Mouse (Mus musculus) B cell, adult 2 months (primary cell): Measurements from ENCODE around the gene Gm13124.
"Not testable (repeated sequence)": the region's sequence is repeated elsewhere in the genome, so short reads cannot be mapped to it uniquely, and the experiment has no call there.

Source experiments
- DNase-seq, 2 experiments: peaks; one replicate each; pipeline ENCODE4 v3.0.0; 2022

Gm13124 gene

GRCm38 (mm10) chr4:144565034-144565433 lies at the start of gene Gm13124:
Gm13124 (minus strand) TSS chr4:144565134.
- no peak for DNase-seq

- no peak for DNase-seq
Measured at GRCm38 (mm10) chr4:144614586-144614985, 49.7 kb upstream of the Gm13124 start.

DNA sequence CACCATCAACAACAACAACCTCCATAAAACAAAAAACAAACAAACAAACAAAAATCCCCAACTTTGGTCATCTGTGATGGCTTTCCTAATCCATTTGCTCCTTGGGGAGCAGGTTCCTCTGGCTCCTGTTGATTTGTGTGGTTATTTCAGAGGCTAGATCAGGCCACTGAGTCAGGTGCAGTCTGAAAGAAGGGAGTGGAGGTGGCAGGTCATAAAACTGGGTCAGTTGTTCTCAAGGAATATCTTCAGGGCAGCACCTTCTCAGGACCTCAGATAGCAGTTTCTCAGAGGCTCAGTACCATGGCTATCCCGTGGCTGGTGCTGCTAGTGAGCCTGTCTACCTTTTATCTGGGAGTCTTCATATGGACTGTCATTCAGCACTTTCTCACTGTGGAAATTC lies 48.5 kb upstream of the Gm13124 start, which contains the start of gene Aadacl4:
TSS of gene Aadacl4 (plus strand) at position 301 of the 400 bp plus-strand sequence.
- no peak for DNase-seq

DNA sequence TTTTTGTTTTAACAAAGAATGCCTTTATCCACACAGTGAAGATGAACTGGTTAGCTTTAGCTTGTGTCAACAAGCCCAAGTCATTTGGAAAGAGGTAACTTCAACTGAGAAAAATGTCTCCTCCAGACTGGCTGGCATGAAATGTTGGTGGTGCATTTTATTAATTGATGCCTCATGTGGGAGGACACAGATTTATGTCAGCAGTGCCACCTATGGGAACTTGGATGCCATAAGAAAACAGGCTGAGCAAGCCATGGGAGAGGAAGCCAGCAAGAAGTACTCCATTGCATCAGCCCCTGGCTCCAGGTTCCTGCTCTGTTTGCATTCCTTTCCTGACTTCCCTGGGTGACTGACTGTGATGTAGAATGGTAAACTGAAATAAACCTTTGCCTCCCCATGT lies 27.9 kb upstream of the Gm13124 start:
- no peak for DNase-seq

DNA sequence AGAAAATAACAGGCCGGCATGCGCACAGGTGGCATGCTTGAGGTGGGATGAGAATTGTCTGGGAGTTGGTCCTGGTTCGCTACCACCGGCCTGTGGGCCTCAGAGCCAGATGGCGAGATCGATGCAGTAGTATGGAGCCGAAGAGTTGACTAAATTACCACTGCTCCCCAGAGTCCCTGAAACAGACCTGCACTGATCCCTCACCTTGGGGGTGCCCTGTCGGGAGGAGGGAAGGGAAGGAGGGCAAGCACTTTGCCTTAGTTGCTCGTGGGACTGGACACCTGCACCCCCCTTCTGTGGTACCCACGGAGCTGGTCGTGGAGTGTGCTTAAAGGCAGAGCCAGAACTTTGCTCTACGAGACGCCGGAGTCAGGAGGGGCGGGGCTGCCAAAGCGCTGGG lies 21.3 kb upstream of the Gm13124 start:
- not testable (repeated sequence) for DNase-seq

DNA sequence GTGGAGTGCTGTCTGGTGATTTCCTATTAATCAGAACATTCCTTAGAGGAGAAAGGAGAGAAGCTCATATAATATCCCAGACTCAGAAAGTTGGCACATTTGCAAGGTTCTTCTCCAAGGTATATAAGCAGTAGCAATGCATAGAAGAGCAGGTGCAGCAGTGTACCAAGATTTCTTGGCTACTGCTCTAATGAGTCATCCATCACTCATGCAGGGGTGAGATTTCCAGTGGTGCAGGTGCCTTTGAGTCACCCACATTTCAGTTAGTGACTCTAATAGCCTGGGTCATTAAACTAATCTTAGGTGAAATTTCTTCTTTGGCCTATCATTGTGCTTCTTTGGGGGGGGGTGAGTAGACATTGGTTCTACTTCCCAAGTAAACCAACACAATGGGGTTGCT lies 2.8 kb upstream of the Gm13124 start:
- no peak for DNase-seq

GRCm38 (mm10) chr4:144561205-144561604 lies 3.7 kb downstream of the Gm13124 start:
- DNase-seq: no peak

DNA sequence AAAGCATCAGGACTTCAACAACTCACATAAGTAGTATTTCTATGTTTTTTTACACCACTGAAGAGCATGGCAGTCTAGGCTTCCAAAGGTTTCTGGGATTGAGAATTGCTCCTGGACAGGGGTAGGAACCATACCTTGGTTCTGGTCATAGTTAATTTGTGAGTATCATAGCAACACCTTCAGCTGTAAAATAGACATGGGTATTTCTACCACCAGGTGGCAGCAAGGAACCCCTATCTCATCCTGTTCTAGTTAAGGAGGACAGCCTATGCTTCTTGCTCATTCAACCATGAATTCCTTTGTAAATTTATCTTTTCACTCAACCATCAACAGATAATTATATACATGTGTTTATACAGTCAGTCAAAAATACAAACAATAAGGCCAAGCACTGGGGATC lies 5.1 kb downstream of the Gm13124 start:
- no peak for DNase-seq

DNA sequence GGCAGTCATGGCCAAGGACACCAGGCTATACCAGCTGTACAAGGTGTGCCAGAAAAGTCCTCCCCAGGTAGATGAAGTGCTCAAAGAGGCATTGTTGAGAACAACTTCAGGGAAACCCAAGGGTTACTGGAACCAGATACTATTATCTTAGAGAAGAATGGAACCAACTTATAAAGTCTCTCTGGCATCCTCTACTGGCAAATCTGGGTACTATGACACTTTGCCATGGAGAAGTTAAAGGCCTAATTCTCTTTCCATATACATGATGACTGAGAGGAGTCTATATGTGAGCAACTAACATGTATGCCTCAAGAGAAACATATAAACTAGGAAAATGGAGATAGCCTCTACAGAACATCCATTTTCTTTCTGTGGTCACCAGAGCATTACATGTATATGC lies 13.8 kb downstream of the Gm13124 start:
- DNase-seq: no peak

GRCm38 (mm10) chr4:144545339-144545738 lies 19.6 kb downstream of the Gm13124 start:
- DNase-seq: not testable (repeated sequence)

- DNase-seq: no peak
Measured at GRCm38 (mm10) chr4:144544689-144545088, 20.2 kb downstream of the Gm13124 start.

- DNase-seq: no peak
Measured at GRCm38 (mm10) chr4:144519522-144519921, 45.4 kb downstream of the Gm13124 start, which contains the start of gene 9430007A20Rik. 9430007A20Rik (plus strand) TSS chr4:144519822.

- DNase-seq: no peak
Measured at GRCm38 (mm10) chr4:144506518-144506917, 58.4 kb downstream of the Gm13124 start.
